Comparison of ENCODE assay signal across 9 mouse cellular contexts in the genomic region with DNA sequence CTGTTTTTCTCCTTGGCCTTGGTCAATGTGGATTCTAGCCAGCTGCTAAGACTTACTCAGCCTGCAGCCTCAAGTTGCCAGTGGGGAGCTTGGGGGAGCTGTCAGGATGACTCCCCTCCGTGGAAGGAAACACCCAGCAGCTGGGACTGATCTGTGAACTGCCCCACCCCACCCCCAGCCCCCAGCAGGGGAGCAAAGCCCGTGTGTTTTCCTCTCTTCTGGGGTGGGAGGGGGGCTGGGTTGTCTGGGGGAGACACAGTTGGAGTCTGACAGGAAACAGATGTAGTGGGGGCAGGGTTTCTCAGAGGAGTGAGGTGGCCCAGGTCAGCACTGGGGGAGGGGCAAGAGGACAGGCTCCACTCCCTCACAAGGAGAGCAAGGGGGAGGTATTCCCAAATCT. TPM values are rescaled to one million over a fixed set of nuclear protein-coding genes. Genes with fewer than 3 reads are reported as not detected.
DNase-seq lines count a peak whose midpoint lies in the region; ATAC-seq lines count a peak whose summit lies in the region.
"Had no signal": no experiment of that assay in that cellular context is flagged by ENCODE, and none has a peak within 500 bp of the region (broad histone marks: within the 10 kb centered on the region; RNA-seq: fewer than 3 reads in every experiment).

No protein-coding gene starts in this region.

- H3K36me3 ChIP-seq in limb, embryonic 10.5 days: peaks cover 47% of the 10 kb centered on the region

- peak overlapping the region; percentile 86 for H3K27ac ChIP-seq in limb, embryonic 10.5 days
- H3K27ac ChIP-seq: macrophage had no signal

- WGBS in limb, embryonic 10.5 days: 0% methylated on average over 2 of the region's 2 CpGs

- 0 out of 2 replicates have a peak, but pooled peaks cover 1% of the 10 kb centered on the region for H3K9me3 ChIP-seq in limb, embryonic 10.5 days (replicated peaks)

- ATAC-seq in granulocyte monocyte progenitor cell, adult 5-6 weeks (replicated peaks; ENCODE audit: poor library complexity, severe bottlenecking): 0 out of 2 replicates have a peak, but pooled peaks have one; percentile 6
- ATAC-seq in monocyte, adult 5-6 weeks (replicated peaks; ENCODE audit: insufficient number of reproducible peaks, low FRiP score, low TSS enrichment, poor library complexity, severe bottlenecking): no peak

- peaks cover 64% of the 10 kb centered on the region for H3K4me1 ChIP-seq in limb, embryonic 10.5 days

- peak; percentile 17 to 26 for DNase-seq in spleen, adult 18-20 months
- DNase-seq in spleen, postnatal 4 days (ENCODE audit: low spot score in 2 of 2): no peak
- DNase-seq in limb, embryonic 10.5 days (ENCODE audit: low spot score): peak; percentile 77
- DNase-seq in thymus, adult 18-20 months: peak; percentile 74 to 84
- DNase-seq in layer of hippocampus, adult 9-10 months (ENCODE audit: low spot score): no peak
- no peak for DNase-seq in layer of hippocampus, postnatal 10 days (ENCODE audit: low spot score in 2 of 2)

- H3K4me3 ChIP-seq in limb, embryonic 10.5 days: 0 out of 2 replicates have a peak overlapping the region, but pooled peaks have one; percentile 15

- H3K27me3 ChIP-seq in limb, embryonic 10.5 days (ENCODE audit: low read depth, poor library complexity, severe bottlenecking): no peaks in the 10 kb centered on the region

RNA-seq across cellular contexts. Expression of a gene that starts 24.5 kb away (rescaled TPM):
- 91.9 and 93.5 TPM in 2 replicates for total RNA-seq in granulocyte monocyte progenitor cell, adult 5-6 weeks (2014; fragmentation: Nextera tagmentation)
- total RNA-seq in granulocyte monocyte progenitor cell, adult 5-6 weeks (2017): 21.8 and 23.8 TPM in 2 replicates
- 56.8 and 67.3 TPM in 2 replicates for polyA plus RNA-seq in limb, embryonic 10.5 days (2016; fragmentation: Nextera tagmentation; extraction: Ambion mirVana)
- 3.2 to 11.4 TPM (median 7.9 TPM) in 3 replicates for total RNA-seq in monocyte, adult 5-6 weeks (2017)
- 10 to 100 TPM; 25.4 to 26.7 TPM for total RNA-seq in layer of hippocampus, postnatal 10 days (2021)

RNA-seq across cellular contexts. Expression of a gene that starts 50.4 kb away (rescaled TPM):
- 0.54 and 1.5 TPM in 2 replicates for total RNA-seq in granulocyte monocyte progenitor cell, adult 5-6 weeks (2014; fragmentation: Nextera tagmentation)
- total RNA-seq in granulocyte monocyte progenitor cell, adult 5-6 weeks (2017): 1.3 and 1.6 TPM in 2 replicates
- 9.9 and 17.0 TPM in 2 replicates for polyA plus RNA-seq in limb, embryonic 10.5 days (2016; fragmentation: Nextera tagmentation; extraction: Ambion mirVana)
- total RNA-seq in monocyte, adult 5-6 weeks (2017): 10.5 to 11.8 TPM (median 10.9 TPM) in 3 replicates
- 10 to 100 TPM; 52.0 to 55.7 TPM for total RNA-seq in layer of hippocampus, postnatal 10 days (2021)

Comparison
In these comparisons a context has a peak if more than half of its experiments do, and no peak if none do; other contexts are left out.
1. DNase-seq: peak in spleen, adult 18-20 months (2 of 2), limb, embryonic 10.5 days (single experiment) and thymus, adult 18-20 months (2 of 2); none in spleen, postnatal 4 days (0 of 2), layer of hippocampus, adult 9-10 months (single experiment) and layer of hippocampus, postnatal 10 days (0 of 2).